Mouse (Mus musculus) limb, embryonic 12.5 days (tissue): ENCODE measurements around the gene Nos1ap. TPM values are rescaled to one million over a fixed set of nuclear protein-coding genes. Genes with fewer than 3 reads are reported as not detected.

Source experiments
- ATAC-seq: fragments of 200-750 bp; cut with Nextera tagmentation; 2 replicates; pipeline ENCODE4 v1.8.0; 2017; ENCODE audit warnings: low read depth, moderate TSS enrichment; ENCODE audit not compliant: insufficient number of reproducible peaks, insufficient read depth, low FRiP score, low TSS enrichment
- H3K27ac ChIP-seq: fragments of 300-500 bp; sonication (generic); 2 replicates; pipeline ENCODE4 v1.5.1; 2016; ENCODE audit warnings: mild to moderate bottlenecking, moderate library complexity
- H3K27me3 ChIP-seq: fragments of 300-500 bp; sonication (generic); 2 replicates; pipeline ENCODE4 v1.6.1; 2016; ENCODE audit warnings: mild to moderate bottlenecking, moderate library complexity
- H3K36me3 ChIP-seq: fragments of 300-500 bp; sonication (generic); 2 replicates; pipeline ENCODE4 v1.6.1; 2016; ENCODE audit warnings: mild to moderate bottlenecking, moderate library complexity
- H3K4me1 ChIP-seq: fragments of 300-500 bp; sonication (generic); replicated peaks from 2 replicates; pipeline ENCODE4 v1.6.1; 2016
- H3K4me2 ChIP-seq: fragments of 300-500 bp; sonication (generic); 2 replicates; pipeline ENCODE4 v1.6.1; 2016; ENCODE audit warnings: mild to moderate bottlenecking, moderate library complexity
- H3K4me3 ChIP-seq: fragments of 300-500 bp; sonication (generic); replicated peaks from 2 replicates; pipeline ENCODE4 v1.5.1; 2016; ENCODE audit warnings: mild to moderate bottlenecking
- H3K9ac ChIP-seq: fragments of 300-500 bp; sonication (generic); replicated peaks from 2 replicates; pipeline ENCODE4 v1.6.1; 2016; ENCODE audit warnings: mild to moderate bottlenecking, moderate library complexity
- H3K9me3 ChIP-seq: fragments of 300-500 bp; sonication (generic); 2 replicates; pipeline ENCODE4 v1.6.1; 2016; ENCODE audit warnings: mild to moderate bottlenecking, moderate library complexity
- WGBS: fragments of 180-500 bp; shearing (Covaris S2); methylation state at CpG from one replicate; pipeline ENCODE4 v1.1.7; 2016; 5-methylcytosine and 5-hydroxymethylcytosine counted together
- polyA plus RNA-seq: library from polyadenylated mRNA; unstranded; fragments of >200 nt; fragmentation: Nextera tagmentation; extraction: Ambion mirVana; gene quantifications from 2 replicates; pipeline ENCODE4 v1.2.1, GENCODE M21; 2016

The Nos1ap gene
- polyA plus RNA-seq, 1 experiment from 2014 or later = 9.1 TPM

DNA sequence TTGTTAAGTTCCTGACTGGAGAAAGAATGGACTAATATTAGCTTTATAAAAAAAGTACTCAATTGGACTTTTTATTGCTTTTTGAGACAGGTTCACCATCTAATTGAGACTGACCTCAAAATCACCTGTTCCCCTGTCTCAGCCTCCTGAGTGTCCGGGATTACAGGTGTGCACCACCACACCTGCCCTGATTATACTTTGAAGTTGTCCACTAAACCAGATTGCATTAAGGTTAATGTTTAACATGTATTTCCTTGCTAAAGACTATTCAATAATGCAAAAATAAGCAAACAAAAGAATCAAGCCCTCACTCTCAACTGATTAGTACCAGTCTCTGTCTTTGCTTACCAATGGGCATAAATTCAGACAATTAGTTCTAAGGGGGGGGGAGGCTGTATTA, 74.2 kb downstream of the Nos1ap start:
- no peak overlapping the region for H3K27ac ChIP-seq
- no peaks in the 10 kb centered on the region for H3K27me3 ChIP-seq
- H3K4me2 ChIP-seq = no peak overlapping the region
- ATAC-seq = no peak
- H3K36me3 ChIP-seq = no peaks in the 10 kb centered on the region
- no peak overlapping the region for H3K9ac ChIP-seq
- WGBS = 50% methylated on average over 1 of the region's 1 CpGs
- H3K9me3 ChIP-seq = peaks cover 8% of the 10 kb centered on the region
- H3K4me3 ChIP-seq = no peak overlapping the region
- H3K4me1 ChIP-seq = peaks cover 24% of the 10 kb centered on the region

- no peak overlapping the region for H3K27ac ChIP-seq
- no peaks in the 10 kb centered on the region for H3K27me3 ChIP-seq
- ATAC-seq = no peak
- WGBS = 68% methylated on average over 12 of the region's 12 CpGs
- no peaks in the 10 kb centered on the region for H3K36me3 ChIP-seq
- peaks cover 8% of the 10 kb centered on the region for H3K9me3 ChIP-seq
- no peak overlapping the region for H3K9ac ChIP-seq
- H3K4me3 ChIP-seq = no peak overlapping the region
- H3K4me2 ChIP-seq = no peak overlapping the region
- H3K4me1 ChIP-seq = peaks cover 21% of the 10 kb centered on the region
Measured at GRCm38 (mm10) chr1:170514226-170514625, 75.4 kb downstream of the Nos1ap start.

- 68% methylated on average over 2 of the region's 3 CpGs for WGBS
- Histone ChIP-seq H3K36me3 (no peaks in the 10 kb centered on the region), H3K9me3 (no peaks in the 10 kb centered on the region), H3K4me3 (no peak overlapping the region), H3K27me3 (no peaks in the 10 kb centered on the region), H3K27ac (no peak overlapping the region), H3K9ac (no peak overlapping the region), H3K4me2 (no peak overlapping the region), H3K4me1 (peaks cover 21% of the 10 kb centered on the region)
- ATAC-seq = no peak
Measured at GRCm38 (mm10) chr1:170512429-170513097, 77.1 kb downstream of the Nos1ap start.

- Histone ChIP-seq H3K4me3 (no peak overlapping the region), H3K4me1 (peaks cover 21% of the 10 kb centered on the region), H3K27me3 (no peaks in the 10 kb centered on the region), H3K9ac (no peak overlapping the region), H3K4me2 (no peak overlapping the region), H3K36me3 (no peaks in the 10 kb centered on the region), H3K9me3 (no peaks in the 10 kb centered on the region), H3K27ac (no peak overlapping the region)
- no peak for ATAC-seq
- WGBS = 77% methylated on average over 3 of the region's 3 CpGs
Measured at GRCm38 (mm10) chr1:170510595-170511240, 78.9 kb downstream of the Nos1ap start.

GRCm38 (mm10) chr1:170506309-170506708, 83.4 kb downstream of the Nos1ap start:
- Histone ChIP-seq H3K4me3 (no peak overlapping the region), H3K27me3 (no peaks in the 10 kb centered on the region; the same call in 1 of the 2 replicates), H3K9me3 (no peaks in the 10 kb centered on the region), H3K4me1 (peaks cover 27% of the 10 kb centered on the region), H3K27ac (no peak overlapping the region), H3K36me3 (no peaks in the 10 kb centered on the region), H3K9ac (no peak overlapping the region), H3K4me2 (no peak overlapping the region)
- 68% methylated on average over 6 of the region's 6 CpGs for WGBS
- ATAC-seq = no peak

DNA sequence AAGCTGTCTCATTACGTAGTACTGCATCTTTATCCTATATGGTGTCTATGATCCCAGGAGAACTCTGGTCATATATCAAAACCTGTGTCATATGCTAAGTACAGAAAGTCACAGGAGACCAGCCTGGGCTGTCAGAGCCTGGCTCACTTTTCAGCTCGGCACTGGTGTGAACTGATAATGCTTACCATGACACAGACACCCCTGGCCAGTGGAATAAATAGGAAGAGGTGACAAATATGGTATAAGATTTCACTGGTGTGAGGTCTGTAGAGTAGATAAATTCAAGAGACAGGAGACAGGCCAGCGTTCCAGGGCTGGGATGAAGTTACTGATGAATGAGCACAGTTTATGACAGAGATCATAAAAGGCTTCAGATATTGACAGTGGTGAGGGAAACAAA, 84.6 kb downstream of the Nos1ap start:
- H3K4me1 ChIP-seq = peaks cover 29% of the 10 kb centered on the region
- H3K27ac ChIP-seq = no peak overlapping the region
- 65% methylated on average over 3 of the region's 3 CpGs for WGBS
- no peaks in the 10 kb centered on the region; the same call in 1 of the 2 replicates for H3K27me3 ChIP-seq
- H3K4me3 ChIP-seq = no peak overlapping the region
- no peaks in the 10 kb centered on the region for H3K9me3 ChIP-seq
- ATAC-seq = no peak
- H3K4me2 ChIP-seq = no peak overlapping the region
- H3K9ac ChIP-seq = no peak overlapping the region
- H3K36me3 ChIP-seq = no peaks in the 10 kb centered on the region

DNA sequence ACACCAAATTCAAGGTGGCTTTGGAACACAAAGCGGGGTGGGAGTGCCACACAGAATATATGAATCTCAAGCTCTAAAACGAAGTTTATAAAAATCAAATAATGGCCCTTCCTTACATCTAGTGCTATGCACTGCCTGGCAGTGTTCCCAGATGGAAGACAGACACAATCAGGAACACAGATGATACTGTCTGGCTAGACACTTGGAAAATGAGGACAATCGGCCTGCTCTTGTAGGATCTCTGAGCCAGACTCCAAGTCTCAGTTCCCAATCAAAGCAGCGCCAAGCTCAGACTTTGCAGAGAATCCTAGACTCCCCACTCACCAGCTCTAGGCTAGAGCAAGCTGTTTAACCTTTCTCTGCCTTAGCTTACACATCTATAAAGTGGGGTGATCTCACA, 85.3 kb downstream of the Nos1ap start:
- 88% methylated on average over 4 of the region's 4 CpGs for WGBS
- no peak overlapping the region for H3K4me2 ChIP-seq
- no peak overlapping the region for H3K9ac ChIP-seq
- no peaks in the 10 kb centered on the region for H3K9me3 ChIP-seq
- H3K36me3 ChIP-seq = no peaks in the 10 kb centered on the region
- no peaks in the 10 kb centered on the region; the same call in 1 of the 2 replicates for H3K27me3 ChIP-seq
- H3K4me3 ChIP-seq = no peak overlapping the region
- no peak for ATAC-seq
- no peak overlapping the region for H3K27ac ChIP-seq
- H3K4me1 ChIP-seq = peaks cover 36% of the 10 kb centered on the region

DNA sequence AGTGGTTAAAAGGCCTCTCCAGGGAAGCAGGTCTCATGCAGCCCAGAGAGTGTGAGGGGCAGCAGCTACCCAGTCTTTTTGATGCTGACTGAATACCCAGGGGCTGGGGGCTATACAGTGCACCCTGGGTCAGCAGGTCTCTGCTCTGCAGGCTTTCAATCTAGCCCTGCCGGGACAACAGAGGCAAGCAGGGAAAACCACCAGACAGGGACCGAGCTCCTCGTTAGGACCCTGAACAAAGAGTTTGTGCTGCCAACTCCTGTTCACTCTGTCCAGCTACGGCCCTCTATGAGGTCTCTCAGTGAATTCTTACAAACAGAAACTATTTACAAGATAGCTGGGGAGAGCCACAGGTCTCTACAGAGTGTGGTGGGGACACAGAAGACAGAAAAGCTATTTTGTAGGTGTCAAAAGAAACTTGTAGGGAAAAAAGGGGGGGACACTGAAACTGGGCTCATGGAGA, 86.4 kb downstream of the Nos1ap start:
- no peaks in the 10 kb centered on the region for H3K36me3 ChIP-seq
- no peak overlapping the region for H3K27ac ChIP-seq
- no peaks in the 10 kb centered on the region for H3K9me3 ChIP-seq
- peaks cover 43% of the 10 kb centered on the region for H3K4me1 ChIP-seq
- no peak overlapping the region for H3K4me3 ChIP-seq
- no peak overlapping the region for H3K9ac ChIP-seq
- H3K27me3 ChIP-seq = no peaks in the 10 kb centered on the region; the same call in 1 of the 2 replicates
- WGBS = 39% methylated on average over 4 of the region's 4 CpGs
- no peak overlapping the region for H3K4me2 ChIP-seq
- ATAC-seq = no peak

- Histone ChIP-seq H3K27ac (no peak overlapping the region), H3K36me3 (no peaks in the 10 kb centered on the region), H3K4me2 (no peak overlapping the region), H3K9me3 (no peaks in the 10 kb centered on the region), H3K4me3 (no peak overlapping the region), H3K27me3 (peaks cover 3% of the 10 kb centered on the region), H3K4me1 (peaks cover 43% of the 10 kb centered on the region), H3K9ac (no peak overlapping the region)
- no peak for ATAC-seq
- 26% methylated on average over 11 of the region's 11 CpGs for WGBS
Measured at GRCm38 (mm10) chr1:170502491-170503276, 87.0 kb downstream of the Nos1ap start.

- H3K27me3 ChIP-seq = peaks cover 3% of the 10 kb centered on the region
- H3K9ac ChIP-seq = no peak overlapping the region
- H3K36me3 ChIP-seq = no peaks in the 10 kb centered on the region
- no peak overlapping the region for H3K4me2 ChIP-seq
- H3K27ac ChIP-seq = no peak overlapping the region
- ATAC-seq = no peak
- WGBS = 94% methylated on average over 1 of the region's 1 CpGs
- H3K9me3 ChIP-seq = no peaks in the 10 kb centered on the region
- H3K4me3 ChIP-seq = no peak overlapping the region
- peaks cover 43% of the 10 kb centered on the region for H3K4me1 ChIP-seq
Measured at GRCm38 (mm10) chr1:170501970-170502369, 87.7 kb downstream of the Nos1ap start.

- no peak overlapping the region for H3K4me2 ChIP-seq
- no peaks in the 10 kb centered on the region for H3K9me3 ChIP-seq
- no peak overlapping the region for H3K4me3 ChIP-seq
- no peak for ATAC-seq
- H3K27me3 ChIP-seq = peaks cover 3% of the 10 kb centered on the region
- H3K4me1 ChIP-seq = peaks cover 43% of the 10 kb centered on the region
- no peak overlapping the region for H3K9ac ChIP-seq
- no peak overlapping the region for H3K27ac ChIP-seq
- 48% methylated on average over 7 of the region's 7 CpGs for WGBS
- H3K36me3 ChIP-seq = no peaks in the 10 kb centered on the region
Measured at GRCm38 (mm10) chr1:170501556-170501955, 88.1 kb downstream of the Nos1ap start.
